Mouse (Mus musculus): ENCODE measurements at regions not wholly inside any gene's neighbourhood (a gene's known extent, or its start where the extent isn't known, plus 50 kb on each side); places are given as distances from the start of the nearest gene placed in this dataset.

DNA sequence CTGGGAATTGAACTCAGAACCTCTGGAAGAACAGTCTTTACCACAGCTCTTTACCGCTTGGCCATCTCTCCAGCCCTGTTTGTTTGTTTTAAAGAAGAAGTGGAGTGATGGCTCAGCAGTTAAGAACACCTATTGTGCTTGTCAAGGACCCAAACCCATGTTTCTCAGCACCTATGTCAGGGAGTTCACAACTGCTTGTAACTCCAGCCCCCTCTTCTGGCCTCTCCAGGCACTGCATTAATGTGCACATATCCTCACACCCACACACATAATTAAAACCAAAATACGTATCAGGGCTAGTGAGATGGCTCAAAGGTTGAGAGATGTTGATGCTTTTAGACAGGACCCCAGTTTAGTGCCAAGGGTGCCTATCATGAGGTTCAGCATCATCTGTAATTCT, 87.6 kb upstream of the Hand1 start:
- no peak for TF ChIP-seq CTCF (IDR thresholded peaks at IDR 0.05; ENCODE audit: extremely low read depth, insufficient read depth, insufficient read length, insufficient replicate concordance)
- TF ChIP-seq POLR2A (IDR thresholded peaks at IDR 0.05; ENCODE audit: low read depth, low read length): no peak
- 91% methylated on average over 2 of the region's 2 CpGs for WGBS
- Histone ChIP-seq H3K4me3 (ENCODE audit: extremely low read depth, insufficient read depth, insufficient read length) (no peak overlapping the region), H3K36me3 (ENCODE audit: control insufficient read depth, insufficient read depth, low read length) (no peaks in the 10 kb centered on the region), H3K4me1 (ENCODE audit: control insufficient read depth, insufficient read depth, insufficient read length) (no peaks in the 10 kb centered on the region), H3K27ac (ENCODE audit: insufficient read depth, low read length) (no peak overlapping the region), H3K27me3 (ENCODE audit: control insufficient read depth, insufficient read depth, low read length) (no peaks in the 10 kb centered on the region)
- DNase-seq (ENCODE audit: low read depth in 1 of 2, low spot score in 2 of 2): peak in 1 of 2 experiments; percentile 16

DNA sequence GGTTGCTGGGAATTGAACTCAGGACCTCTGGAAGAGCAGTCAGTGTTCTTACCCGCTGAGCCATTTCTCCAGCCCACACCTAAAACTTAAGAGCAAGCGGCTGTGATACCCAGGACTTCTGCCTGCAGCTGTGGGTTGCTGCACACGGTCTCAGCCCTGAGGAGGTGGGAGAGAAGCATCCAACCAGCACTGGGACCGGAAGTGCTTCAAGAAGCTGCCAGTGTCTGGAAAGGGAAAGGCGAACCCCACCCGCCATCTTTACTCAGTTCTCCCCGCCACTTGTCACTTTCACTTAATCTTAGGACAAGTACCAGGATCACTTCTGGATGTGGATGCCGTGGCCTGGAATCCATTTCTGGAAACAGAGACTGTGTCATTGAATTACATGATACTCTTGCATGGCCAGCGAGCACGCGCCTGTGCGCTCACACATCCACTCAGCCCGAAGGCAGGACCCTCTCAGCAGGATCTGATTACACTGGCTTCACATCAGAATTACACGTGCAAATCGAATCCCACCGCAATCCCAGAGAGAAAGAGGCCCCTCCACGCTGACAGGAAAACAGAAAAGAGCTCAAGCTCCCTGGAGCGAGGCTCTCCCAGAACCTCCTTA, 85.9 kb upstream of the Hand1 start:
- Histone ChIP-seq H3K4me1 (ENCODE audit: control insufficient read depth, insufficient read depth, insufficient read length) (no peaks in the 10 kb centered on the region), H3K27ac (ENCODE audit: insufficient read depth, low read length) (no peak overlapping the region), H3K27me3 (ENCODE audit: control insufficient read depth, insufficient read depth, low read length) (no peaks in the 10 kb centered on the region), H3K36me3 (ENCODE audit: control insufficient read depth, insufficient read depth, low read length) (no peaks in the 10 kb centered on the region), H3K4me3 (ENCODE audit: extremely low read depth, insufficient read depth, insufficient read length) (no peak overlapping the region)
- no peak for TF ChIP-seq POLR2A (IDR thresholded peaks at IDR 0.05; ENCODE audit: low read depth, low read length)
- no peak for TF ChIP-seq CTCF (IDR thresholded peaks at IDR 0.05; ENCODE audit: extremely low read depth, insufficient read depth, insufficient read length, insufficient replicate concordance)
- 93% methylated on average over 18 of the region's 18 CpGs for WGBS
- no peak for DNase-seq (ENCODE audit: low read depth in 1 of 2, low spot score in 2 of 2)

DNA sequence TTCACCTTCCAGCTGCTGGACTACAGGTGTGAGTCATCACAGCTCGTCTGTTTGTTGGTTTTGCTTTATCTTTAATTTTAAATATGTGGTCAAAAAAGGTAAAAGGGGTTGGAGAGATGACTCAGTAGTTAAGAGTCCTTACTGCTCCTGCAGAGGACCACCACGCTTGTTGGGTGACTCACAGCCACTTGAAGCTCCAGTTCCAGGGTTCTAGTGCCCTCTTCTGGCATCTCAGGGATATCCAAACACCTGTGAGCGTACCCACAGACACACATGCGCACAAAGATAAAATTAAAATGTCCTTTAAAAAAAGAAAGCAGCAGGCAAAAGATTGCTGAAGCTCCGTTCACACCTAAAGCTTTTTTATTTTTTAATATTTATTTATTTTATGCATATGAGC, 85.4 kb upstream of the Hand1 start:
- no peak overlapping the region for H3K4me3 ChIP-seq (ENCODE audit: extremely low read depth, insufficient read depth, insufficient read length)
- no peaks in the 10 kb centered on the region for H3K36me3 ChIP-seq (ENCODE audit: control insufficient read depth, insufficient read depth, low read length)
- no peak for DNase-seq (ENCODE audit: low read depth in 1 of 2, low spot score in 2 of 2)
- WGBS: 76% methylated on average over 5 of the region's 5 CpGs
- no peaks in the 10 kb centered on the region for H3K4me1 ChIP-seq (ENCODE audit: control insufficient read depth, insufficient read depth, insufficient read length)
- TF ChIP-seq CTCF (IDR thresholded peaks at IDR 0.05; ENCODE audit: extremely low read depth, insufficient read depth, insufficient read length, insufficient replicate concordance) (peak; percentile 1; the same call in 1 of the 2 replicates), POLR2A (IDR thresholded peaks at IDR 0.05; ENCODE audit: low read depth, low read length) (no peak)
- H3K27ac ChIP-seq (ENCODE audit: insufficient read depth, low read length): no peak overlapping the region
- H3K27me3 ChIP-seq (ENCODE audit: control insufficient read depth, insufficient read depth, low read length): no peaks in the 10 kb centered on the region

DNA sequence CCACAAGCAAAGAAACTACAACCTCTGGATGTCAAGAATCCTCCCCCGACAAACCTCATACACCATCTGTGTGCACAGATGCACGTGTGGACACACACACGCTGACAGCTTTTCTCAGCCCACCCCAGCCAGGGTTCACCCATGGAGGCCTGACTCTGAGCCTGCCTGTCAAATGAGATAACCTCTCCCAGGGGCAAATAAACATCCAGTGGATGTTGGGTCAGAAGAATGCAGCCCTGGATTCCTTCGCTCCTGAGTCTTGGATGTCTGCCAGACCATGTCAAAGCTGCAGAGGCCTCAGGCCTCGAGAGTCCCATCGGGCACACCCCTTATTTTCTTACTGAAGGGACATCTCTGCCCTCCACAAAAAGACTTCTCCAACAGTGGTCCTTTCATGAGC, 83.4 kb upstream of the Hand1 start:
- no peak for TF ChIP-seq POLR2A (IDR thresholded peaks at IDR 0.05; ENCODE audit: low read depth, low read length)
- no peak for TF ChIP-seq CTCF (IDR thresholded peaks at IDR 0.05; ENCODE audit: extremely low read depth, insufficient read depth, insufficient read length, insufficient replicate concordance)
- WGBS: 45% methylated on average over 6 of the region's 6 CpGs
- Histone ChIP-seq H3K27me3 (ENCODE audit: control insufficient read depth, insufficient read depth, low read length) (0 out of 2 replicates have a peak, but pooled peaks cover 2% of the 10 kb centered on the region), H3K27ac (ENCODE audit: insufficient read depth, low read length) (no peak overlapping the region), H3K36me3 (ENCODE audit: control insufficient read depth, insufficient read depth, low read length) (no peaks in the 10 kb centered on the region), H3K4me3 (ENCODE audit: extremely low read depth, insufficient read depth, insufficient read length) (no peak overlapping the region), H3K4me1 (ENCODE audit: control insufficient read depth, insufficient read depth, insufficient read length) (no peaks in the 10 kb centered on the region)
- DNase-seq (ENCODE audit: low read depth in 1 of 2, low spot score in 2 of 2): no peak

DNA sequence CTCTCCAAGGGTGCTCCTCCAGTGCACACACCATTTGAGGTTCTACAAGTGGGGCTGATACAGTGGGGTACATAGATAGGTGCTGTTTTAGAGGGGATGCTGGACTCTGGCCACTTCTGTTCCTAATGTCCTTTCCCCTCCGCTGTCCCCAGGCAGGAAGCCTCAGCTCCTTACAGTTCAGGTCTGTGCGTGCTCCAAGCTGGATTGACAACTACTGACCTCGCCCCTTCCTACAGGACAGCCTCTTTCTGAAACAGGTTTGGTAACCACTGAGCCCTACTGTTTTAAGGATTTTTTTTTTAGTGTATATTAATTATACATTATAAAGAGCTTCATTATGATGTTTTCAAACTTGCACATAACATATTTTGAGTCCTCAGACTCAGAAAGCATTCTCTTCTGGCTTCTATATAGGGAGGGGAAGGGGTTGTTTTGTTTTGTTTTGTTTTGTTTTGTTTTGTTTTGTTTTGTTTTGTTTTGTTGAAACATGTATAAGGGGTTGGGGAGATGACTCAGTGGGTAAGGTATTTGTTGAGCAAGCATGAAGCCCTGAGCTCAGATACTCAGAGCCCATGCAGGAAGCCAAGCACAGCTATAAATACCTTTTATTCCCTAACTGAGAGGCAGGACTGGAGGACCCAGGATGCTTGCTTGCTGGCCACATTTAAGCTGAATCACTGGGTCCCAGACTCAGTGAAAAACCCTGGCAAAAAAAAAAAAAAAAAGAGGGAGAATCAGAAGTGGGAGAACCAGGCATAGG, 81.4 kb upstream of the Hand1 start:
- 87% methylated on average over 3 of the region's 3 CpGs for WGBS
- TF ChIP-seq POLR2A (IDR thresholded peaks at IDR 0.05; ENCODE audit: low read depth, low read length) (no peak), CTCF (IDR thresholded peaks at IDR 0.05; ENCODE audit: extremely low read depth, insufficient read depth, insufficient read length, insufficient replicate concordance) (no peak)
- H3K4me3 ChIP-seq (ENCODE audit: extremely low read depth, insufficient read depth, insufficient read length): no peak overlapping the region
- no peak for DNase-seq (ENCODE audit: low read depth in 1 of 2, low spot score in 2 of 2)
- H3K4me1 ChIP-seq (ENCODE audit: control insufficient read depth, insufficient read depth, insufficient read length): no peaks in the 10 kb centered on the region
- H3K36me3 ChIP-seq (ENCODE audit: control insufficient read depth, insufficient read depth, low read length): no peaks in the 10 kb centered on the region
- no peak overlapping the region for H3K27ac ChIP-seq (ENCODE audit: insufficient read depth, low read length)
- H3K27me3 ChIP-seq (ENCODE audit: control insufficient read depth, insufficient read depth, low read length): 0 out of 2 replicates have a peak, but pooled peaks cover 2% of the 10 kb centered on the region

DNA sequence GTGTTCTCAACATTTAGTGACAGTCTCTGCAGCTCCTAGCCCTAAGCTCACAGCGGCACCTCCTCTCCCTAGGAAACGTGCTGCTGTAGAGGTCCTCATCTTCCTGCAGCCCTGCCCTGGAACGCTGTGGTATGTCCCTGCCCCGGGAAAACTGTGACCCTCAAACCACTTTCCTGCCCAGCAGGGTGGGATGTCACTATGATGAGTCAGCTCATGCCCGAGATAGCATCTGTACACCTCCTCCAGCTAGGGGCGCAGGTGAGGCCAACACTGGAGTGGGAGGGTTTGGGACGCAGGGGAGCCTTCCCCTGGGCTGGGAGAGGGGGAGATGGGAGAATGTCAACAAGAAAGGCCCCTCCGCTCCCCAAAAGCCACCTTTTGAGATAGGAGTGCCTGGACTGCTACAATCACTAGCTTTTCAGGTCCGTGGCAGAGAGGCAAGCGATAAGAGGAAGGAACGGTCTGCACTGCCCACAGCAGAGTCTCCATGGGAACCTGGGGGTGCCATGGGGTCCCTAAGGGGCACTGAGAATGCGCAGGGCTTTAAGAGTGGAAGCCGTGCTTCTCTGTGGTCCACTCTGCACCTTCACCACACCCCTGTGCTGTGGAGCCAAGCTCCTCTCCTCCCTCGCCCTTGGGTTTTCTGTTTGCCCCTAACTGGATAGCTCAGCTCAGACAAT, 80.5 kb upstream of the Hand1 start:
- H3K36me3 ChIP-seq (ENCODE audit: control insufficient read depth, insufficient read depth, low read length): no peaks in the 10 kb centered on the region
- no peak overlapping the region for H3K4me3 ChIP-seq (ENCODE audit: extremely low read depth, insufficient read depth, insufficient read length)

More for the DNA sequence above, 80.5 kb upstream of the Hand1 start:
- Histone ChIP-seq H3K4me1 (ENCODE audit: control insufficient read depth, insufficient read depth, insufficient read length) (no peaks in the 10 kb centered on the region), H3K27me3 (ENCODE audit: control insufficient read depth, insufficient read depth, low read length) (0 out of 2 replicates have a peak, but pooled peaks cover 2% of the 10 kb centered on the region), H3K27ac (ENCODE audit: insufficient read depth, low read length) (no peak overlapping the region)
- TF ChIP-seq CTCF (IDR thresholded peaks at IDR 0.05; ENCODE audit: extremely low read depth, insufficient read depth, insufficient read length, insufficient replicate concordance): no peak
- no peak for TF ChIP-seq POLR2A (IDR thresholded peaks at IDR 0.05; ENCODE audit: low read depth, low read length)
- 25% methylated on average over 14 of the region's 14 CpGs for WGBS
- no peak for DNase-seq (ENCODE audit: low read depth in 1 of 2, low spot score in 2 of 2)

Measured in spleen, adult 2 months (tissue).